Mouse (Mus musculus) adrenal gland, adult 2 months (tissue): ENCODE data around the gene Tmem163. TPM values are rescaled to one million over a fixed set of nuclear protein-coding genes. Genes with fewer than 3 reads are reported as not detected.

Source experiments
- DNase-seq: peaks from one replicate; pipeline ENCODE4 v3.0.0; 2021
- polyA plus RNA-seq: library from polyadenylated mRNA; depleted of rRNA; stranded (reverse); fragments of >200 nt; gene quantifications from 2 replicates; pipeline ENCODE4 v1.2.3, GENCODE M21; 2012
- total RNA-seq, 2 experiments: library from RNA; stranded (reverse); gene quantifications; 2 replicates each; pipeline ENCODE4 v1.2.3; 2021

Tmem163 gene
- total and polyA plus RNA-seq, 3 experiments: 0.58 to 0.86 TPM; not detected in 1

DNA sequence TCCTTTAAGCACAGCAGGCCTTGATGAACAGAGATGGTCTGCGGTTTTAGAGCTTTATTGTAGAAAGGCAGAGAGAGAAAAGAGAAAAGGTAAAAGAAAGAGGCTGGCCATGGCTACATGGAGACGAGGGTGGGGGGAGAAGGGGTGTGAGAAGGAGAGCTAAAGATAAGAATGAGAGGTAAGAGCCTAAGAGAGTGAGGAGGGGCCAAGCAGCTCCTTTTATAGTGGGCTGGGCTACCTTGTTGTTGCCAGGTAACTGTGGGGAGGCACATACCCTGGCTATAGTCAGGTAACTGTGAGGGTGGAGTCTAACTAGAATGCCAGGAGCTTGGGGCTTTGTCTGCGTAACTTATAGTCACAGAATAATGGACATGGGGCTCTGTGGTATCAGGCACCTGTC is 110.7 kb downstream of the Tmem163 start:
- DNase-seq: no peak

DNA sequence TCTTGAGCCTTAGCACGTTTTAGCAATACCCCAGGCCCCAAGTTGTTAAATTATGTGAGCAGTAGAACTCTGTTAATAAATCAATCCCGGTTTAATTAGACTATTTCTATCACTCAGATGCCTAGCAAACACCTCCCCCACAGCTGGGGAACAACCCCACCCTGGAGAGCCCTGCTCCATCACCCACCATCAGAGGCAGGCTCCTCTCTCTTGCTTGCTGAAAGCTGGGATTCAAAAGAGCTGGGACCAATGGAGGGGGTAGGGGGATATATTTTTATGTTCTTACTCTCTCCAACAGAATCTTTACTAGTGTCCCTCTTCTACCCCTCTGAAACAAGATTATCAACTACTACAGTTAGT is 122.9 kb downstream of the Tmem163 start:
- no peak for DNase-seq

DNA sequence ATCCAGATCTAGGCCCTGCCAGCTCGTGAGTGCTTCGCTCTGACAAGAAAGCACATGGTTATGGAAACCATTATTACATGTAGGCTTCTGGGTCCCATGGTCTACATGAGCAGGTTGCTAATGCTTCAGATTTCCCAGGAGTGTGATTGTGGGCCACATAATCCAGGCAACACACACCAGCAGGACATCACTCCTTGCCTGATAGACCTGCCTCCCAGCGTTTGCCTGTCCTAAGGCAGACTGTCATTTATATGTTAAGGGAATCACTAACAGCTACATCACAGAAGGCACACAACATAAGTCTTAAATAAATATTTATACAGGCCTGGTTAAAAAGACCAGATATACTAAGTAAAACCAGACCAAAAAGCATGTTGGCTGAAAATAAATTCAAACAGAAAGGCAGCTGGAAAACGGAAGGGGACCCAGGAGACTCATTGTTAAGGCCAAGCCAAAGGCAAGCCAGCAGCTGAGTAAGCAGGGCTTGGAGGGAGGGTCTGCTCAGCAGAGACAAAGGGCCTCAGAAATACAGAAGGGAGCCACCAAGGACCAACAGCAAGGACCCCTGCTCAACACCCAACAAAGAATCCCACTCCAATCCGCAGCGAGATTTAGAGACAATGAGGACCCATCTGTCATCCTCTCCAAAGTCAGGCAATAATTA is 123.4 kb downstream of the Tmem163 start:
- no peak for DNase-seq

DNA sequence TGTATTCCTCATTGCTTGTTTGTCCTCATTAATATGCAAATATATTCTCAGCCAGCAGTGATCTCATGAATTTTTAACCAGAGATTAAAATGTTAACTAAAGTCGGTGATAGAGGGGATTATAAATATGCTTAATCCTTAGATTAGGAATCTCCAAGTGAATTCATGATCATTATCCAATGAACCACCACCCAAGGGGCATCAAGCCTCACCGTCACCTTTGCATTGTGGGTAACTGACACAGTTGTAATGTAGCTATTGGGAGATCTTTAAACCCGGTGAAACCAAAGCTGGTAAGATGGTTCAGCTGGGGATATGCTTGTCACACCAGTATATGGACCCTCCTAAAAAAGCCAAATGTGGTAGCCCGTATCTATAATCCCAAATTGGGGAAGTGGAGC is 131.3 kb downstream of the Tmem163 start:
- no peak for DNase-seq

DNA sequence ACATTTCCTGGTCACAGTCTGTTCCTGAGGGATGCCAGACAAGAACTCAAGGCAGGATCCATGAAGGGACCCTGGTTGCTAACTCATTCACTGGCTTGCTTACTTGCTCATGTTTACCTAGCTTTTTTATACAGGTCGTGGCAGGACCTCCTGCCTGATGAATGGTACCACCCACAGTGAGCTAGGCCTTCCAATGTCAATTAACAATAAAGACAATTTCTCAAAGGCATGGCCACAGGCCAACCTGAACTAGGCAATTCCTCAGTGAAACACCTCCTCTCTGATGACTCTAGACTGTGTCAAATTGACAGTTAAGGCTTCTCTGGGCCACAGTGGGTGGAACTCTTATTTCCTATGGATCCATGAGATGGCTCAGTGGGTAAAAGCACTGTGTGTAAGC is 136.6 kb downstream of the Tmem163 start:
- DNase-seq: no peak

DNA sequence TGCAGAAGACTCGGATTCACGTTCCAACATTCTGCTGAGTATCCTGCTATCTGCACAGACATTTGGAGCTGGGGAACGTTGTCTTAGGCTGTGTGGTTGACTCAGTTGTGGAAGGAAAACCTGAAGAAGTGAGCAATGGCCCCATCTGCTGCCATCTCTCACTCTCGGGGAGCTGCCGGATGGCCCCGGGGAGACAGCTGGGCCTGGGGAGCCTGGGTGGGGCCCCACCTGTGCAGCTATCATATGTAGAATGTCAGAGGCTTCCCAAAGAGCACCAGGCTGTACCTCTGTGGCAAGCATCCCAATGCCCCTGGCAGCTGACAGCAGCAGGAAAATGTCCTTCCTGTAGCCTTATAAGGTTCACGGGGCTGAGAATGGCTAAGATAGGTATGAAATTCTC is 137.4 kb downstream of the Tmem163 start:
- no peak for DNase-seq

DNA sequence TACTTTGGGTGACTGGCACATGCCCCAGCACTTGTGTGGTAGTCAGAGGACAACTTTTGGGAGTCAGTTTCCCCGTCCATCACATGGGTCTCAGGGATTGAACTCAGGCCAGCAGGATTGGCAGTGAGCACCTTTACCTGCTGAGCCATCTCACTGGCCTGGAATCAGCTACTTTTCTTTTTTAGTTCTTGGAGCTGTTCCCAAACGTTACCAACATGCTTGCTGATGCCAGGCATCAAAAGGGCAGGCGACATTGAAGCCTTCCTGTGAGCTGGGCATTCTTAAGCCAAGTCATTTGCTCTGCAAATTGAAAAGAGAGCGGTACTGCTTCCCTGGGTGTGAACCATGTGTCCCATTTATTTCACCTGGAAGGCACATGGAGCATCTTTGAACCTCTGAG is 137.8 kb downstream of the Tmem163 start:
- no peak for DNase-seq

DNA sequence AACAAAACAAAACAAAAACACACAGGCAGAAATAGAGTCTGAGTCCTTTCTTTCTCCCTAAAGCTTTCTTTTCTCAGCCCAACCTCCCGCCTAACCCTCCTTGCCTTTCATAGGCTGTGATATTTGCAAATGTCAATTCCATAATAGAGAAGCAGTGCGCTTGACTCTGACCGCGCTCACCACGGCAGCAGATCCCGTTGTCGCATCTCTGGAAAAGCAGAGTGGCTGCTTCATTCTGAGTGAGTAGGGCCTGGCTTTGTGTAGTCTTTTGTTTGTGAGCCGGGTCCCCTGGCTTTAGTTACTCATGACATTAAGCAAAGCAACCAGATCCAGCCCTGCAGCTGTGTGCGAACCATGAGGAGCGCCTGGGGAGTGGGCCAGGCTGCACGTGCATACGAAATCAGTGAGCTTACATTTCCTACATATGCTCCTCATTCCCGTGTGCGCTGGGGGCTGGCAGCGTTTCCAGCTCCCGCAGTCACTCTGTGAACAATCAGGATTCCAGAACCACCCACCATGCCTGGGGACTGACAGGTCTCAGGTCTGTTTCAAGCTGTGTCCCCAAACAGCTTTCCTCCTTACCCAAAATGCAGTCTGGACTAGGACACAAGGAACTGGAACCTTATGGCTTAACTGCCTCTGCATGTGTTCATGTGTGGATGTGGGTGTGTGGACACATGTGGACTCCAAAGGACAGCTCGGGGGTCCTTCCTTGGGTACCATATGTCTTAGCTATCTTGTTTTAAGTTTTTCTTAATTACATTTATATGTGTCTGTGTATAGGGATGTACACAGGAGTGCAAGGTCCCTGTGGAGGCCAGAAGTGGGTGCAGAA is 141.9 kb downstream of the Tmem163 start:
- no peak for DNase-seq

DNA sequence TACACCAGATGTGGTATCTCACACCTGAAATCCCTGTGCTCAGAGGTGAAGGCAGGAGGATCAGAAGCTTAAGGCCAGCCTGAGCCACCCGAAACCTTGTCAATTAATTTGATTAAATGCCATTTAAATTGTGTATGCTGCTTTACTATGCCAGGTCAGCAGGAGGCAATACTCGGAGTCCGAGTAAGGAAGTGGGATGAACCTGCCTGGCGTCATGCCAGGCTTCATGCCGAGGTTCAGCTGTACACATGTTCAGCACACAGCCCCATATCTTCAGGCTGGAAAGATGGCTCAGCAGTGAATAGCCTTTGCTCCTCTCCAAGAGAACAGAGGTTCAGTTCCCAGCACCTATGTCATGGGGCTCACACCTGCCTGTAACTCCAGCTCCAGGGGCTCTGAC is 142.9 kb downstream of the Tmem163 start:
- no peak for DNase-seq

DNA sequence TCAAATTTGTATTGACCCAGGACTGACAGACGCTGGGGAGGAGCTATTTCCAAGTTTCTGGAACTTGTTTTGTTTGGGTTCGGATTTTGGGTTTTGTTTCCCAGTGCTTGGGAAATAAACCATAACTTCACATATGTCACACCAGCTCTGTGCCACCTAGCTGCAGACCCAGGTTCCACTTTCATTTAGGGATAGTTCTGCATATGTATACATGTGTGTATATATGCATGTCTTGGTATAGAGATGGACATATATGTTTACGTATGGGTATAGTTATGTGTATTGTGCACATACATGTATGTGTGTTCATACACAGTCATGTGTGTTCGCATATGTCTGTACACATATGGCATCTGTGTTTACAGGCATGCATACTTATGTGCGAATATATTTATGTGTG is 147.6 kb downstream of the Tmem163 start:
- no peak for DNase-seq

DNA sequence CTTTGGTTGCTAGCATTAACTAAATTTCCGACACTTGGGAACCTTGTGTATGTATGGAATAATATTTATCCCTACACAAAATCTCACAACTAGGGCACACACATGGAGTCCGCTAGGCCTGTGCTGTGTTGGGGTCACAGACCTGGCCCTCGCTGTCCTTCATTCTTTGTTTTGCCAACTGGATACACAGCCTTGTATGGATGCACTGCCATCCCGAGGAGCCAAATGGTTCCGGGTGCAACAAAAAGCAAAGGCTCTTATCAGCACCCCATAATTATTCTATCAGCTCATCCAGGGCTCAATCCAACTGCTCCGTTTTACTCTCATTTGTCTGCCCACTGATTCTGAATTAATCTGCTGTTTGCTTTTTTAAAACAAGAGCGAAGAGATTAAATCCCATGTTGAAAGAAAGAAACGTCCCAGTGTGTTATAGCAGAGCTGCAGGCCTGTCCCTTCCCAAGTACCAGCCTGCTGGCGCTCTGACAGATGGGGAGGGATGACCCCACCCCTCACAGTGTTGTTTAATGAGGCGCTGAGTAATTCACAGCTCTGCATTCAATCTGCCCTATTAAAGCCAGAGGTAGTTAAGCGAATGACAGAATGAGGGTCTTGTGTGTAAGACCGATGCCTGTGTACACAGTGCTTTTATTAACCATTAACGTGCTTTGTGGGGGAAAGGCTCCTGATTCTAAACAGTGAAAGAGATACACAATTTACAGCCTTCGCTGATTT is 148.3 kb downstream of the Tmem163 start:
- DNase-seq: no peak

DNA sequence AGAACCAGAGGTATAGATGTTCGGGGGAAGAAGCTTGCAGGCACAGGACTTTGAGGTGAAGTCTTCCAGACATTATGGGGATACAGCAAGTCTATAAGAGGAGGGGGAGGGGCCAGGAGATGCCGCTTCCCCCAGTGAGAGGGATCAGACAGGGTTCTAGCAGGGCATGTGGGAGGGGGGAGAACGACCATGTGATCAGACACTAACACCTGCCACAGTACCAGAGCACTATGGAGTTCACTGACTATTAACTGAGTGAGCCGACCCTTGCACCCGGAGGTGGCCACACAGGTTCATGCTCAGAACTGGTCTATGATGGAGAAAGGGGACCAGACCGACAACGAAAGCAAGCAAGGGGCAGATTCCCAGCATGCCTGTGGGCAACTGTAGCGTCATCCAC is 156.0 kb downstream of the Tmem163 start:
- DNase-seq: no peak

DNA sequence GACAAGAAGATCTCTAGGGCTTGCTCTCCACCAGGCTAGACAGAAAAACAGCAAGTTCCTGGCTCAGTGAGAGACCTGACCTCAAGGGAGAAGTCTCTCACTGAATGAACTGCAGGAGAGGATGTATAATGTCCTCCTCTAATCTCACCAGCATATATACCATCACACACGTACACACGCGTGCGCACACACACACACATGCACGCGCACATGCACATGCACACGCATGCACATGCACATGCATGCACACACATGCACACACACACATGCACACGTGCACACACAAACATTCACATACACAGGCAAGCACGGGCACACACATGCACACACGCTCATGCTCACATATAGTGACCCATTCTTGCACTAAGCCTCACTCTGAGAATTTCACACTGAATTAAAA is 164.5 kb downstream of the Tmem163 start:
- DNase-seq: no peak

DNA sequence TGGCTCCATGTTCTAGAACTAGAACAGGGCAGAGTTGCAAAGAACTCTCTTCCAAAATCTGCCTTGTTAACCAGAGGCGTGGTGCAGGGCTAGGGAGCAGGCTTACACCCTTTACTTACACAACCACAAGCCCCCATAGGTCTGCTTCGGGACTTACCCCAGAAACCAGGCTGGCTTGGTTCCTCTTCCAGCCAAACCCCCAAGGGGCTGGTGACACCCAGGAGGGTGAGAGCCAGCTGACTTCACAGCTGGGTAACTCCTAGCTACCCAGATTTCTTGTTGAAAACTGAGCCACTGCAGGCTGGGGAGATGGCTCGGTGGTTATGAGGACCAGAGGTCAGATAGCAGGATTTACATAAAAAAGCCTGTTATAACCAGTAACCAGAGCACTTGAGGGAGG is 164.9 kb downstream of the Tmem163 start:
- DNase-seq: no peak

DNA sequence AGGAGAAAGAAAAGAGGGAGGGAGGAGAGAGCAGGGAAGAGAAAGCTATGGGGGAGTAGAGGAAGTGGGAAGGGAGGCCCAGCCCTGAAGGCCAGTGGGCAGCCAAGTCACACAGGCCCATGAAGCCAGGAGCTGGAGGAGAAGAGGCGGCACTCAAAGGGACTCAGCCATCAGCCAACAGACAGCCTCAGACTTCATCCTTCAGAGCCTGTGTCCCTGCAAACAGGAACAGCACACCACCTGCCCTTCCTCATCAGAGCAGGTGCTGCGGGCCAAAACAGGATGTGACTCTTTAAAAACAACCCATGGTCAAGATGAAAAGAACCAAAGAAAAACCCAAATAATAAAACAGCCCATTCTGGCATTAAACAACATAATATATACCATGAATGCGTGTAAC is 165.7 kb downstream of the Tmem163 start:
- no peak for DNase-seq

DNA sequence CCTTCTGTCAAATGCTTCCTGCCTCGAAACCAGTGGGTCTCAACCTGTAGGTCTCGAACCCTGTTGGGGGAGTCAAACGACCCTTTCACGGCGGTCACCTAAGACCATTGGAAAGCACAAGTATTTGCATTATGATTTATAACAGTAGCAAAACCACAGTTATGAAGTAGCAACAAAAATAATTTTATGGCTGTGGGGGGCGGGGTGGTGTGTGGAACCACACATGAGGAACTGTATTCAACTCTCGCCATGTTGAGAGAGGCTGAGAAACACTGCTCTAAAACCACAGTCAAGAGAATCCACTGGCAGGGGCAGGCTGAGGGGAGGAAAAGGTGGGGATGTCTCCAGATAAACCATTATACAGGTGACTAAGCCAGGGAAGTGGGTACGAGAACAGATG is 166.2 kb downstream of the Tmem163 start:
- no peak for DNase-seq

DNA sequence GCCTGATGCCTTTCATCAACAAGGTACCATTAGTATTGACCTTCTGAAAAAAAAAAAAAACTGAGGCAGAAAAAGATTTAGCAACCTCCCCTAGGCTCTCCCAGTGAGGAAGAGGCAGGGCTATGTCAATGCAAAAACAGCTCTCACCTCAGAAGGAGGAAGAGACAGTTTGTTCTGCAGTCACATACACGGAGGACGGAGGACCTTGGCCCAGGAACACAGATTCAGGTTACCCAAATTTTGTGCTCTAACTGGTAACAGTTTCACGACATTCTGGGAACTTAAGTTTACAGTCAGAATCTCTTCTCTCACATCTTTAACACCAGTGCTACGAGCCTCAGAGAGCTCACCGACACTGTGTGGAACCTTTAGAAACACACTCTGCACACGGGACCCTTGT is 166.6 kb downstream of the Tmem163 start:
- DNase-seq: no peak

DNA sequence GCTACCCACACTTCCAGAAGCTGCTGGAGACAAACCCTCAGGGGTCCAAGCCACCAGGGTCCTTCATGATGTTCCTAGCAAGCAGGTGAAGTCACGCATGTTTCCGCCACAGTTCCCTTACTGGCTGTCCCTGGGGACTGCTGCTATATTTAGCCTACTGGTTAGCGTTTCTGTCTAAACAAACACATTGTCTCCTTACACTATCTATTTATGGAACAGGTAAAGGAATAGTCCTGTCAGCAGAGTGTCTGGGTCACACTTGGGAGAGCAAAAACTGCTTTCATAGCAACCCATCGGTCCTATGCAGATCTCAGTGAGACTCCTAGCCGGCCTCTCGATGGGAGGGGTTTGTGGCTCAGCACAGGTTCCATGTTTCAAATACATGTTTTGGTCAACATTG is 168.0 kb downstream of the Tmem163 start:
- DNase-seq: no peak

DNA sequence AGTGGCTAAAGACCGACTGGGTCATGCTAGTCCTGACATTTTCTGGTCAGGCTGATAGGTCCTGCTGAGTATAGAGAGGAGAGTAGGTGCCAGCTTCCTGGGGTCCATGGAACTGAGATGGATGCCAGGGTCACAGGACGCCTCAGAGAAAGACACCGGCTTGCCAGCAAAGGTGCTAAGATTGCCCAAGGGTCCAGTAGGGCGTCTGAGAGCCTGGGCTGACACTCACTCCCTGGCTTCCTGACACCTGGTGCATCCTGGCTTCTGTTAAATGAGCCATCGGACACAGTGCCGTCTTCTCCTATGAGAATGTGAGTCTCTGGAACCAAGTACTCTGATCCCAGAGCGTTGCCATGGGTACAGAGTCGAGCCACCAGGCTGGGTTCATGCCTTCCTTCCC is 170.4 kb downstream of the Tmem163 start:
- no peak for DNase-seq

DNA sequence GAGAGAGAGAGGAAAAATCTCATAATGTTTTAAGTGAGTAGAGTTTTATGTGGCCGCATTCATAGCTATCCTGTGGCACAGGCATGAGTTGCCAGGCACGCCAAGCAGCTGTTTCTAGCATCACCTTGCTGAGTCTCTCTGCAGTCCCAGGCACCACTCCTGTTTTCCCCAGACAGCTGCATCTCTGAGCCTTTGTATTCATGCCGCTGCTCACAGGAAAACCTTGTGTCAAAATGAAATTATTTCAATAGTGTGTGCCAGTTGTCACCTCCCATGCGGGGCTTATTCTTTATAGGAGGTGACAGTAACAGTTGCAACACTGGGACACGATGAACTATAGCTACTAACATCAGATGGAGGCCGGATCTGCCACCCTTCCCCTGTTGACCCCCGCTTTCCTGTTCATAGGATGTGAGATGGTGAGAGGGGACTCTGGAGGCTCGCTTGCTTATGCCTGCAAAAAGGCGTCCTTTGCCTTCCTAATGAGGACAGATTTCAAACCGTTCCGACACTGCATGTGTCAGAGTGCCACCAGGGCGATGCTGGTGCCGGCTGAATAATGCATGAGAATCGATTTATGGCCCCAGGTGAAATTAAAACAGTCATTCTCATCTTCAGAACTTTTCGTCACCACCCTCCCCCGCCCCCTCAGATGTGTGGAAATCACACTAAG is 171.1 kb downstream of the Tmem163 start:
- DNase-seq: no peak

DNA sequence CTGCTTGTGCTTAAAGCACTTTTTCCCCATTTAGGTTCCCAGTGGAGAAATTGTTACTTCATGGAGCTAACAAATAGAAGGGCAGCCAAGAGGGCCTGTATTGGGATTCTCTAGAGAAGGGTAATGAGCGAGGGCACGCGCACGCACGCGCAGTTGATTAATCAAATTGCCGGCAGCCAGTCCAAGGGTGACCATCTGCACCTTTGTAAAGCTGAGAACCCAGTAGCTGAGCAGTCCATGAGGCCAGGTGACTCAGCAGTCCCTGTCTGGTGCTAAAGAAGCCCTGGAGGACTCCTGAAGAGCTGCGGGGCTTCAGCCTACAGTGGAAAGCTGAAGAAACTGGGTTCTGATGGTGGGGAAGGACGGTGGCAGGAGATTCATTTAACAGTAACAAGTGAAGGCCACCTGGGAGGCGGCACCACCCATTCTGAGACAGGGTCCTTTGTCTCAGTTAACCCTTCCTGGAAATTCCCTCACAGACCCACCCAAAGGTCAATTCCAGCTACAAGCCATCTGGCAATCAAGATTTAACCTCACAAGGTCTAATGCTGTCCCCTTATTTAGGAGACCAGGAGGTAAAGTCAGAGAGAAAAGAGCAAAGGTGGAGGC is 172.2 kb downstream of the Tmem163 start:
- no peak for DNase-seq

DNA sequence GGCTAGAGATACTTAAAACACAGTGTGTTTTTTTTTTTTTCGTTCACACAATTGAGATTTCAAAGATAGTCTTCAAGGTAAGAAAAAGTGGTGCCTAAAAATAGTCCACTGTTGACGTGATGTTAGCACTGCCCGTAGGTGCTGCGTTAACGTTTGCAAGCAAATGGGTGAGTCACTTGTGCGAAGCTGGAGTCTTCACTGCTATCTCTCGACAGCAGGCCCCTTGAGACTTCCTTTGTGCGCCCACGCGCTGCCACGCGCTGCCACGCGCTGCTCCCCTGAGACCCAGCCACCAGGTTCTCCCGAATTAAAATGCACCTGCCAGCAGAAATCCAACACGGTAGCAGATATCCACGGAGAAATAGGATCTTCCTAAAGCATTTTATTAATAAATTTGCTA is 178.6 kb downstream of the Tmem163 start:
- DNase-seq: no peak
